Mouse (Mus musculus) yolk sac, embryonic 10.5 days (tissue): ENCODE results near the gene Slc44a4.

Source experiments
- DNase-seq: peaks from one replicate; pipeline ENCODE4 v3.0.0-alpha.2; 2017; ENCODE audit warnings: low spot score

Slc44a4 gene

DNA sequence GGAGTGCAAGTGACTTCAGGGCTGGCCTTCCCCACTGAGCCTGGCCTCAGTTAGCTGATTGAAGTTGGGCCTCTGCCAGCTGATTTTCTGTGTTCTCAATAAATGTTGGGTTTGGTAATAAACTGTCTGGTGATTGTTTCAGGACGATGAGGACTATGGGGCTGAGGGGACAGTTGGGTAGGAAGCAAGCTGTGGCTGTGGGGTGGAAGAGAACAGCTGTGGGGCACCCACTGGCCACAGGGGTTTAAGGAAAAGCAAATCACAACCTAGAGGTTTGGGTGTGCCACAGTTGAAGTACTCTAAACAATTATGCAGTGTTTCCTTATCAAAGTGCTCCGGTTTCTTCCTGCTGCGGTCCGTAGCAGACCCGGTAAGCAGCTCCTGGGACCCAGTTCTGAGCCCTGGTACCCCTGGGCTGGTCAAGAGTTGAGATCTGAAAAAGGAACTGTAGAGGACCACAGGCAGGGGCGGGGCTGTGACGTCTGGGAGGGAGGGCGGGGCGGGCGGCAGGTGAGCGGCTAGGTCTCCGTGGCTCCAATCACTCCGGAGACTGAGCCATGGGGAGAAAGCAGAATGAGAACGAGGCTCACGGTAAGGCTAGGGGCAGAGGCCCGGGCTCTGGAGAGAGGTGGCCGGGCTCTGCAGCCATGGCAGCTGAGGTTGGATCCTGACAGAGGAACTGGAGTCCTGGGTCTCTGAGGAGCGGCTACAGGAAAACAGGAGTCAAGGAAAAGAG is at the start of gene Slc44a4:
TSS of gene Slc44a4 (plus strand) at position 537 of the 736 bp plus-strand sequence.
- DNase-seq = peak; percentile 68

DNA sequence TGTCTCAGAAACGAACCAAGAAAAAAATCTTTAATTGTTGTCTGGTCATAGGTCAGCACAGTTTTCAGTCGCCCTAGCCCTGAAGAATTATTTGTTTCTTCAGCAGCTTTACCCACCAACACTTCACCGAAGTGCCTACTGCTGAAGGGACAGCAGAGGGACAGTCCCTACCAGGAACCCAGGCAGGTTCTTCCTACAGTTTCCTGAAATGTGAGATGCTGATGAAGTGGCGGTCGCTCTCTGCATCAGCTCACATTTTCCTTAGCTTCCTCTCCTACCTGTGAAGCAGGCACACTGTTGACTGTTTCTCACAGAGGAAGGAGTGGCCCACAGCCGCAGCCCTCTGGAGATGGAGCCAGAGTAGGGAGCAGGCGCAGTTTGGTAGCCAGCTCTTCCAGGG is 48.3 kb upstream of the Slc44a4 start:
- no peak for DNase-seq

DNA sequence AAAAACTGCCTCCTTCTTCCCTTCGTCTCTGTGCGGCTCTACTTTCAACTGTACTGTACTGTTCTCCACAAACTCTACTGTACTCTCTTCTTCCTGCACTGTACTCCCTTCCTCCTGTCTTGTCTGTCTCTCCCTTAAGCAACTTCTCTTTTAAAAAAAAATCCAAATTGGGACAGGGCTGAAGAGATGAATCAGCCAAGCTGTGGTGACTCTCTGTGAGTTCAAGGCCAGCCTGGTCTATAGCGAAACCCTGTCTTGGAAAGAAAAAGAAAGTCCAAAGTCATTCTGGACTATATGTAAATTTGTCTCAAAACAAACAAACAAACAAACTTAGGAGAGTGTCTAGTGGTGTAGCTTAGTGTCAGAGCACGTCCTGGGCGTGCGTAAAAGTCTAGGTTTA is 39.9 kb upstream of the Slc44a4 start:
- no peak for DNase-seq

DNA sequence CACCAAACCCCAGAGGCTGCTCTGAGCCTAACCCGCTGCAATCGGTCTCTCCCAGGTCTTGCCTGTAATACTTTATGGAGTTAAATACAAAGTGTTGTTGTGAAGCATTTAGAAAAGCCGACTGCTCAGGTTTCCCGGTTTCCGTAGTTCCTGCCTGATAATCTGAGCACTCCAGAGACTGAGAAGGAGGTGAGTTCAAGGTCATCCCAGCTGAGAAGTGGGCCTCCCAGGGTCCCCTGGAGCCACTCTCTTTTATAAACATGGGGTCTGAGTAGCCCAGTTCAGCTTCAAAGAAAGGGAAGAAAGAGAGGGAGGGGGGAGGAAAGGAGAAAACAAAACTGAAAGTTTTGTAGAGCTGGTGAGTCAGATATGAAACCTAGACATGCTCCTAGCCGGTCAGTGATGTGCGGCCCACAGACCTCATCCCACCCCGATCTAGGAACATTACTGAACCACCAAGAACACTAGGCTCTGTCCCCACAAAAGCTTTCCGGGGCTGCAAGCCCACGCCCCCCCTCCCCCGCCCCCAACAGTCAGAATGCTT is 34.9 kb upstream of the Slc44a4 start, which contains the start of gene Zbtb12:
TSS of gene Zbtb12 (plus strand) at position 148 of the 544 bp plus-strand sequence.
- no peak for DNase-seq

DNA sequence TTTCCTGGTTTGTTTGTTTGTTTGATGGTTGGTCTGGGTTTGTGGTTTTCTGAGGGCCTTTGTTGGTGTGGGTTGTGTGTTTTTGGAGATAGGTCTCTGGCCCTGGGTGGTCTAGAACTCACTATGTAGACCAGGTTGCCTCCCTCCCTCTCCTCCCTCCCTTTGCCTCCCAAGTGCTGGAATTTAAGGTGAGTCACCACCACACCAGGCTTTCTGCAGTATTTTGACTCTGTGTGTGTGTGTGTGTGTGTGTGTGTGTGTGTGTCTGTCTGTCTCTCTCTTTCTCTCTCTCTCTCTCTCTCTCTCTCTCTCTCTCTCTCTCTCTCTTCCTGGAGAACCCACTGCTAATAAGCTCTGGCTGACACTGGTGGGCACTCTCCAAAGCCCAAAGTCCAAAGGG is 33.1 kb upstream of the Slc44a4 start:
- DNase-seq = no peak

DNA sequence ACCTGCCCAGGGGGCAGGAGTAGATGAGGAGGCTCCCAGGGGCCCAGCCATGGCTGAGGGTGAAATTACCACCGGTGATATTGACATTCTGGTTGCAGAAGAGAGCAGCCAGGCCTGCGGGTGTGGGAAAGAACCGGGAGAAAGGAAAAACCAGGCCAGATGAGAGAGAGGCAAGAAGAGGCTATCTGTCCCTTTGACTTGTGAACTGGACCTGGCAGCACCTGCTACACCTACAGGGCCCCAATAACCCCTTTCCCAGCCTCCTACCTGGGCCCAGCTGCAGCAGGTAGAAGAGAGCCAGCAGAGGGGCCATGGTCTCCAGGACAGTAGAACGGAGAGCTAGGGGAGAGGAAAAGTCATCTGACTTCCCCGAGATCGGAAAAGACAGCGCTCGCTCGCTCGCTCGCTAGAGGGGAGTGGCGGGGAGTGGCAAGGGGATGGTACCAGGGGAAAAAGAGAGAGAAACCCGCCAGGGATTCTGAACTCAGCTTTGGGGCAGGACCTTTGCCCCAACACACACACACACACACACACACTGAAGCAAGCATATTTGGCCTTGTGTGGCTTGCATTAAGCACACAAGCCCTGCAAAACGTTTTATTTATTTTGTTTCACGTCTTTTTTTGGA is 32.5 kb upstream of the Slc44a4 start, which contains the start of gene Gm20547:
TSS of gene Gm20547 (minus strand) at position 360 of the 628 bp plus-strand sequence.
- peak; percentile 58 for DNase-seq

DNA sequence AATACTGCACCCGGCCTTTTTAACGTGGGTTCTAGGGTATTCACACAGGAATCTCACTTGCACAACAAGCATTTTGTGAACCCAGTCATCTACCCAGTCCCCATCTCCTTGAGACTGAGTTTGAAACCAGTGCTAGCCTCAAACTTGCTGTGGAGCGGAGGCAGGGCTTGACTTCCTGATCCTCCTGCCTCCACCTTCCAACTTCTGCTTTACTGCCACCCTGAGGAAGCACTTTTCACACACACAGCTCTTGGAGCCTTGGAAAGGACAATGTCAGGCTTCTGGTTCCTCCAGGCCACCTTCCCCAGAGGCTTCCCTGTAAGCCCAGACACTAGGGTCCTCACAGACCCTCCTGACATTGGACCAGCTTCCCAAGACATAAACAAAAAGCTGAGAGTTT is 30.9 kb upstream of the Slc44a4 start:
- DNase-seq = no peak

DNA sequence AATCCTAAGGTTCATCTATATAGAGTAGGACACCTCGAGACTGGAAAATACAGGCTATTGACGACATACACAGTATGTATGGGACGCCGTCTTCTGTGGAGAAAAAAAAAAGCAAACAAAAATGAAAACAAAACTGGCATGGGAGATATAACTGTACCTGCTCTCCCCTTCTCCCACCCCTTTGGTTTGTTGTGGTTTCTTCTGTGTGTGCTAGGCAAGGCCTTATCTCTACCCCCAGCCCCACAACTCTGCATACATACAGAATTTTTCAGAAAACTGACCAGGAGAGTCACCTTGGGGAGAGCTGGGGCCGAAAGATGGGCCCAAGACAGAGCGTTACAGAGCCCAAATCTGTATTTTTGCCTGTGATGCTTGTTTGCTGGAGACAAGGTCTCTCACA is 29.6 kb upstream of the Slc44a4 start:
- no peak for DNase-seq

DNA sequence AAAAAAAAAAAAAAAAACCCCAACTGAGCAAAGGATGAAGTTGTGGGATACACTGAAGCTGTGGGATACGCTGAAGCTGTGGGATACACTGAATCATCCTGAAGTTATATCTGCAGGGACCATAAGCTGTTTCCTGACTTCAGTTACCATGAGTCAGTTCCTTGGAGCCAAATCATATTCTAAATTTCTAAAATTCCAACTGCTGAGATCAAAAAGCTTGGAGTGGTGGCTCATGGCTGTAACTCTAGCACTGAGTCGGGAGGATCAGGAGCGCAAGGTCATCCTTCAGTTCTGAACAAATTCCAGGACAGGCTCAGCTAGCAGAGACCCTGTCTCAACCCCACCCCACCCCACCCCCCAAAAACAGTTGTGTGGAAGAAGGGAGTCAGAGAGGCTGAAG is 28.7 kb upstream of the Slc44a4 start:
- no peak for DNase-seq

DNA sequence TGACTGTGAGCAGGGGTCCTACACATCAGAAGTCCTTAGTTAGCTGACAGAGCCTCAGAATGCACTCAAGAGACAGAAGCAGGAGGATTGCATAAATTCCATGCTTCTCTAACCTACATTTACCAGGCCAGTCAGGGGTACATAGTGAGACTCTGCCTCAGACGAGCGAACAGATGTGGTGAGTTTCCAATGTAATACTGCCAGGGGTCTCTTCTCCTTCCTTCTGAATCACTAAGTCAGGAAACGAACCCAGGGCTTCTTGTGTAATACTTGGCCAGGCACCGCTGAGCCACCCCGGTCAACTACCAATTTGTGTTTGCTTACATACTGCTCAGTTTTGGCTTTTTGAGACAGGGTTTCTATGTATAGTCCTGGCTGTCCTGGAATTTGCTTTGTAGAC is 26.3 kb upstream of the Slc44a4 start:
- no peak for DNase-seq

DNA sequence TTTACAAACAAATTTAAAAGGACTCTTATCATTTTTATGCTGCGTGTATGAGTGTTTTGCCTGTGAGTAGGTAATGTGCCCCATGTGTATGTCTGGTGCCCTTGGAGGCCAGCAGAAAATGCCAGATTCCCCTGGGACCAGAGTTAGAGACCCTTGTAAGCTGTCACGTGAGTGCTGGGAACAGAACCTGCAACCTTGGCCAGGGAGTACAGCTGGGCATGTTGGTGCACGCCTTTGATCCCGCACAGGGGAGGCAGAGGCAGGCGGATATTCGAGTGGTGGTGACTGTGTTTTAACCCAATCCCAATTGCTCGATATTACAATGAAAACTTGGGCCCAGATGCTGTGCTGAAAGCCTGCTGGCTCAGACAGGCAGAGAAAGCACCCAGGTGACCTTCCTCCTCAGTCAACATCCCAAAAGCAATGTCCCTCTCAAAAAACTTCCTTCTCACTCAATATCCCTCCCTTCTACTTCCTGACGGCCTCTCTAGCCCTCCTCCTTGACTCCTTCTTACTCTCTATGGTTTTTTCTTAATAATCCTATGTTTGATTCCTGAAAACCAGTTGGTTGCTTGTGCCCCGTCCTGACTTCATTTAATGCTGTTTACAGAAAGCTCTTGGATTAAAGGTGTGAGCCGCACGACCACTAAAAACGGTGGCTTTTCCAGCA is 24.1 kb upstream of the Slc44a4 start:
- DNase-seq = no peak

DNA sequence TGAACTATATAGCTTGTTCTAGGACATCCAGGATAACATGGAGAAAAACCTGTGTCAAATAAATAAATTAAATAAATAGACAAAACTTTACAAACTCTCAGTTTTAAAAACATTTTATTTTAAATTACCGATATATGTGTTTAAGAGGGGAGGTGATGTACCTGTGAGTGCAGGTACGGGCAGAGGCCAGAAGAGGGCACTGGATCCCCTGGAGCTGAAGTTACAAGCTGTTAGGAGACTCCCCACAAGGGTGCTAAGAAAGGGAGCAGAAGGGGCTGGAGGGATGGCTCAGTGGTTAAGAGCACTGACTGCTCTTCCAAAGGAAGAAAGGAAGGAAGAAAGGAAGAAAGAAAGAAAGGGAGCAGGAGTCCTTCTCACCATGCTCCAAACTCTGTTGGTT is 22.9 kb upstream of the Slc44a4 start:
- no peak for DNase-seq

DNA sequence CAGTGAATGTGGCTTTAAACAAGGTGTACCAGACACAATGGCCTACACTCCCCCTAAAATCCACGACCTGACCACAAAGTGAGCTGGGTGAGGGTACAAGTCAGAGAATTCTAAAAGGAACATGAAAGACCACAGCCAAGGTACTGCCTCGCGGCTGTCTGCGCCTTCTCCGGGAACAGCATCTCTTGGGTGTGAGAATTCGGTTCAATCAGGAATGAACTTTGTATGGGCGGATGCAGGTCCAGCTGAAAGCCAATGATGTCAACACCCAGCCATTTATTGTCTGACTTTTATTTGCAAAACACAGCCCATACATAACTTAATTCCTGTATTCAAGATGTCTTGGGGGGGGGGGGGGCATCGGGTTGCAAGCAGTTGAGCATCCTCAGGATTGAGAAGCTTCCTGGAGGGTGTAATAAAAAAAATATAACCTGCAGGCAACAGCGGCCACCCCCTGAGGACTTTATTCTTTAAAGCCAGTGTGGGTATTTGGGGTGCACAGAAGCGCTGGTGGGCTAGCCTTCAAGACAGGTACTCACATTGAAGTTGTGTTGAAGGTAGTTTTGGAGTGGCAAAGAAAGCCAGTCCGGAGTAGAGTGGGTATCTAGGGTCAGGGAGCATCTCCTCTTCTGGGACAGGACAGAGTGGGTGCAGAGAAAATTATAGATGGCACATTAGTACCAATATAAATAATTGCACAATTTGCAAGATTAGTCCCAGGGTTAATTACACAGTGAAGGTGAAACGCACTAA is 21.0 kb upstream of the Slc44a4 start:
- no peak for DNase-seq

DNA sequence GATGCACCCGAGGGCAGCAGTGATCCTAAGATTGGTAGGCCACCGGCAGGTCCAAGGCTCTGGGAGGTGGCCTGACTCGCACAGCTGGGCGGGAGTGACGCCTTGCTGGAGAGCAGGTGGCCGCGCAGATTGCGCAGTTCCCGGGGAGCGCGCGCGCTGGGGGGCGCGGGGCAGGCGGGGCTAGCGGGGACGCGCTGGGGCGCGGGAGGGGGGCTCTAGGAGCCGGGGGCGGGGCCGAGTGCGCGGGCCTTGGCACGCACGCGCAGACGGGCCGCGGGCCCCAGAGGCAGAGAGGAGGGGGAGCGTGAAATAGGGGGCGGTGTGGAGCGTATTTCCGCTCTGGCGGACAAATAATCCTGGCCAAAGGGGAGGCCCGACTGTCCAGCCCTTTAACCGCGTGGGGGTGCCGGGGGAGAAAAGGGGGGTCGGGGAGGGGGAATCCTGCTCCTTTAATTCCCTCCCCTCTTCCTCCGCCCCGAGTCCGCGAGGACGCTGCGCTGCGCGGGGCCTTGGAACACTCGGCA is 20.1 kb upstream of the Slc44a4 start:
- peak; percentile 96 for DNase-seq

DNA sequence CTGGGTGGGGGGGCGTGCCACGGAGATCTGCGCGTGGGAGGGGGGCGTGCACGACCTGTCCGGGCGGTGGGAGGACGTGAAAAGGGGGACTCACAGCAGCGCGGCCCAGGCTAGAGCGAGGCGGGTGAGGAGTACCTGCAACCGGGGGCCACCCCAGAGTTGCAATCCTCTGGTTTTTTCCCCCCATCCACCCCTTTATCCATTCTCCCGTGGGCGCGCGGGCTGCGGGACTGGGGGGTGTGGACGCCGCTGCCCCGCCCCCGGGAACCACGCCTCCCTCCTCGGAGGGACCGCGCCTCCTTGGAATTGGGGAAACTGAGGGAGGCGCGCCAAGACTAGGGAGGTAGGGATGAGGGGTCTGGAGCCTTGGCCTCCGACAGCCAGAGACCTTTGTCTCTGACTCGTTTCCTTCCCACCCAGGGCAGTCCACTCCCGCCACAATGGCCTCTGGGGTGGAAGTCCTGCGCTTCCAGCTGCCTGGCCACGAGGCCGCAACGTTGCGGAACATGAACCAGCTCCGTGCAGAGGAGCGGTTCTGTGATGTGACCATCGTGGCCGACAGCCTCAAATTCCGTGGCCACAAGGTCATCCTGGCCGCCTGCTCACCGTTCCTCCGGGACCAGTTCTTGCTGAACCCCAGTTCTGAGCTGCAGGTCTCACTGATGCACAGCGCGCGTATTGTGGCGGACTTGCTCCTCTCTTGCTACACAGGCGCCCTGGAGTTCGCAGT is 19.3 kb upstream of the Slc44a4 start:
- DNase-seq = no peak

DNA sequence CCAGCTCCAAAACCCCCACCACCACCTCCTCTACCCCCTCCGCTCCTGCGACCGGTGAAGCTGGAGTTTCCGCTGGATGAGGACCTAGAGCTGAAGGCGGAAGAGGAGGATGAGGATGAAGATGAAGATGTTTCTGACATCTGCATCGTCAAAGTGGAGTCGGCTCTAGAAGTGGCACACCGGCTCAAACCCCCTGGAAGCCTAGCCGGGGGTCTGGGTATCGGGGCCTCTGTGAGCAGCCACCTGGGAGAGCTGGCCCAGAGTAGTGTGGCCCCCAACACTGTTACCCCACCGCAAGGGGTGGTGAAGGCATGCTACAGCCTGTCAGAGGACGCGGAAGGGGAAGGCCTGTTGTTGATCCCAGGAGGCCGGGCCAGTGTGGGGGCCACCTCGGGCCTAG is 18.5 kb upstream of the Slc44a4 start:
- no peak for DNase-seq

DNA sequence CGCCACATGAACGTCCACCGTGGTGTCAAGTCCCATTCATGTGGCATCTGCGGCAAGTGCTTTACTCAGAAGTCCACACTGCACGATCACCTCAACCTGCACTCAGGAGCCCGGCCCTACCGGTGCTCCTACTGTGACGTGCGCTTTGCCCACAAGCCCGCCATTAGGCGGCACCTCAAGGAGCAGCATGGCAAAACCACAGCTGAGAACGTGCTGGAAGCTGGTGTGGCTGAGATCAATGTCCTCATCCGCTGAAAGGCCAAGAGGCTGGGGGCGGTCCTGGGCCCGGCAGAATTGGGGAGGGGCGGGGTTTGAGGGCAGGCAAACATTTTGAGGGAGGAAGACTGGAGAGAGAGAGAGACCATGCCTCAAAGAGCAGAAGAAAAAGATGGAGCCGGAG is 17.9 kb upstream of the Slc44a4 start:
- DNase-seq = no peak

DNA sequence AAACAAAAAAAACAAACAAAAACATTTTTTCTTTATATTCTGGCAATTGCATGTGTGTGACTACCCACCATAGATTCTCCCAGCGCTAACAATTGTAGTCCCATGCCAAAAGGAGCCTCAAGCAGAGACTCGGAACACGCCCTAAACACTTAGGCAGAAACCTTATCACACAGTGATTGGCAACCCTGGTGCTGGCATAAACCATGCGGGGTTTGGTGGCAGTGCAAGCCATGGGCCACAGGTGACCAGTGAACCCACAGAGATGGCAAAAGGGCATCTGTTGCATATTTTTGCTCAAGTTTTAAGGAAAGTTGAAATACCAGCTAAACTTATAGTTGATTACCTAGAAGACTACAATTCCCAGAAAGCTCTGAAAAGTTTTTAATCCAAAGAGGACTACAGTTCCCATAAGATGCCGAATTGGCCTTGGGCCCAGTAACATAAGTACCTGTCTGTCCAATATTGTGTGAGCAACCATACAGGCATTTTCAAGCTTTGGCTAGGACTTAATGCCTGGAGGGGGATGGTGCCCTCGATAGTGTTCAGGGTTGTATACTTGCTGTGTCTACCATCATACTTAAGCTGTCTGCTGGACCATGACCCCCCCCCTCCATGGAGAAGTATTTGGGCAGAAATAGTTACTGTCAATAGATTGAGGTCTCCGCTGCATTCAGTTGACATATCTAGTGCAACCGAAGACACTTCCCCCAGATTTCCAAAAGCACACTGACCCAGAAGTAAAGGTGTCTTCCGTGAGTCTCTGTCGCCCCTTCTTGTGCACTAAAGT is 16.7 kb upstream of the Slc44a4 start:
- DNase-seq = no peak

DNA sequence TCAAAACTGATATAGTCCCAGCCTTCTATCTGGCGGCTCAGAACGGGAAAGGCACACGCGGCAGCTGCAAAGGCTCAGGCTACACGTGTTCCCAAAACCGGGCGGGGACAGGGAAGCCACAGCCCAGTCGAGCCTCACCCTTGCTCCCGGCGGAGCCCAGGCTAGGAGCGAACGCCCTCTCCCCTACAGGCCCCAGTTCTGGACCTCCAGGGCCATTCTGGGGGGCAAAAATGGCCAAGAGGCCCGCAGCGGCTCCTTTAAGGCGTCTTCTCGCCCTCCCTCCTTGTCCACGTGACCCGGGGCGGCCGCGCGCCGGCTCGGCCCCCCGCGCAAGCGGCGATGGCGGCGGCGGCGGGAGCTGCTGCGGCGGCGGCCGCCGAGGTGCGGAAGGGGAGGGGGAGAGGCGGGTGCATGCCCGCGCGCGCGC is 16.1 kb upstream of the Slc44a4 start, which contains the start of the genes C2 and Ehmt2:
TSS of gene C2 (minus strand) at position 106 of the 427 bp plus-strand sequence.
TSS of gene Ehmt2 (plus strand) at position 310 of the 427 bp plus-strand sequence.
- peak; percentile 89 for DNase-seq

DNA sequence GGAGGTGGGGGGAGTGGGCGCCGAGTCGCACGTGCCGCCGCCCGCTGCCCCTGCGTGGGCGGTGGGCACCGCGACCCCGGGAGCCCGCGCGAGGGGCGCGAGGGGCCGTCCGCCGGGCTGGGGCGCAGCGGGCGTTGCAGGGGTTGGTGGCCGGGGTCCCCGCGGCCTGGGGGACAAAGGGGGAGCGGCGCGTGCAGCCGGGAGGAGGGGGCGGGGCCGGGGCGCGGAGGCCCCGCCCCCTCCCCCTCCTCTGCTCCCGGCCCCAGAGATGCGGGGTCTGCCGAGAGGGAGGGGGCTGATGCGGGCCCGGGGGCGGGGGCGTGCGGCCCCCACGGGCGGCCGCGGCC is 15.6 kb upstream of the Slc44a4 start:
- DNase-seq = peak; percentile 71
